Mouse (Mus musculus) layer of hippocampus, adult 9-10 months (tissue): ENCODE data around the gene C530008M17Rik.

ENCODE experiments used
- DNase-seq: peaks from one replicate; pipeline ENCODE4 v3.0.0; 2022; ENCODE audit warnings: low spot score

The C530008M17Rik gene

GRCm38 (mm10) chr5:76839786-76840185, 183.5 kb downstream of the C530008M17Rik start:
- no peak for DNase-seq

GRCm38 (mm10) chr5:76841859-76842258, 185.5 kb downstream of the C530008M17Rik start:
- DNase-seq, result no peak

DNA sequence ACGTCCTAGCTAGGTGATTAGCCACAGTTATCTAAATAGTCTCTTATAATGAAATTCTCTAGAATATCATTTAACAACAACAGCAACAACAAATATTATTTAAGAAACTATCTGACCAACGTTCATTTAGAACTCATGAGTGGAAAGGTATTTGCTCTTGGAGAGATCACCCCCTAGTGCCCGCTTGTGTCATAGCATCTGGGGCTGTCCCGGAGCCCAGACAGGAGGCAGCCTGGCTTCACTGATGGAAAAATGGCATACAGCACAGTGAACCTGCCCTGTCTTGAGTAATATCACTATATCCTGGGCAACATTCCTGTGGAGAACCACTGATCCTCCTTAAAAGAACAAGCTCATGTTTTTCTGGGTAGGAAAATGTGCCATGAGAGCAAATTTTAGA, 187.1 kb downstream of the C530008M17Rik start:
- DNase-seq, result peak; percentile 79

- no peak for DNase-seq
Measured at GRCm38 (mm10) chr5:76843851-76844419, 187.6 kb downstream of the C530008M17Rik start.

DNA sequence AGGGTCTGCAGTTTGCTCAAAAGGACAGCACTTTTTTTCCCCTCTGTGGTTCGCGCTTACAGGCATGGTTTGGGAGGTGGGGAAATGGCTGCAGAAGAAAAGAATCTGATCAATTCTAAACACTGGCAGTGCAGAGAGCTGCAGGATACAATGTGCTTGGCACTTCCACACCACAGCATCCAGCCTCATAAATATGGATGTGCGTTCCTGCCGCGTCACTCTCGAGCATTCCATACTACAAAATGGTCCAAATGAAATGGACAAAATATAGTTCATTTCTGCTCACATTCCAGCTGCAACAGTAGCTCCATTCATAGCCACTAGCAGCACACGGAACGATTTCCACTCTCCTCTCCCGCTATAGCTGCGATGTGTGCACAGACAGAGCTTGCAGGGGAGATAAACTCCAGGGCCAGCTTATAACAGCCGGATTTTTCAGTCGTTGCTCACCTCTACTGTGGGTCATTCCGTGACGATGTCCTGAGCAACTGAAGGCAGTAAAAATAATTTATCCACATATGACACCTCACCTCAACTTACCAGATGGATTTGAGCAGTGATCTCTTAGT, 188.4 kb downstream of the C530008M17Rik start:
- no peak for DNase-seq

DNA sequence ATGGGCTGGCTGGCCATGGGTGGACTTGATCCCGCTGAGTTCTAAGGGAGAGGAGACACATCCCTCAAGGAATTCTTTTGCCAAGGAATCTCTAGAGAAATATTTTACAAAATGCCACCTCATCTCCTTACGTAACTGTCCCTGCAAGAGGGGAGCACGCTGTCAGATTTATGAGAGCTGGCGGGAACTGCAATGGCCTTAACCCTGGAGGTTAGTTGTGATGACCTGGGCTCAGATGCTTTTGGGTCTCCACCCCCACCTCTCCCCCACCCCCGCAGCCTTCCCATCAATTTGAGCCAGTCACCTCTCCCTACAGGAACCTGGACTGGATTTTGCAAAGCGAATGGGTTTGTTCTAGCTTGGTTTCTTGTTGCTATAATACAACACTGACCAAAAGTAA, 190.8 kb downstream of the C530008M17Rik start:
- DNase-seq, result no peak

GRCm38 (mm10) chr5:76851316-76851715, 195.0 kb downstream of the C530008M17Rik start:
- no peak for DNase-seq

- DNase-seq, result peak; percentile 39
Measured at GRCm38 (mm10) chr5:76853549-76853948, 197.2 kb downstream of the C530008M17Rik start.

DNA sequence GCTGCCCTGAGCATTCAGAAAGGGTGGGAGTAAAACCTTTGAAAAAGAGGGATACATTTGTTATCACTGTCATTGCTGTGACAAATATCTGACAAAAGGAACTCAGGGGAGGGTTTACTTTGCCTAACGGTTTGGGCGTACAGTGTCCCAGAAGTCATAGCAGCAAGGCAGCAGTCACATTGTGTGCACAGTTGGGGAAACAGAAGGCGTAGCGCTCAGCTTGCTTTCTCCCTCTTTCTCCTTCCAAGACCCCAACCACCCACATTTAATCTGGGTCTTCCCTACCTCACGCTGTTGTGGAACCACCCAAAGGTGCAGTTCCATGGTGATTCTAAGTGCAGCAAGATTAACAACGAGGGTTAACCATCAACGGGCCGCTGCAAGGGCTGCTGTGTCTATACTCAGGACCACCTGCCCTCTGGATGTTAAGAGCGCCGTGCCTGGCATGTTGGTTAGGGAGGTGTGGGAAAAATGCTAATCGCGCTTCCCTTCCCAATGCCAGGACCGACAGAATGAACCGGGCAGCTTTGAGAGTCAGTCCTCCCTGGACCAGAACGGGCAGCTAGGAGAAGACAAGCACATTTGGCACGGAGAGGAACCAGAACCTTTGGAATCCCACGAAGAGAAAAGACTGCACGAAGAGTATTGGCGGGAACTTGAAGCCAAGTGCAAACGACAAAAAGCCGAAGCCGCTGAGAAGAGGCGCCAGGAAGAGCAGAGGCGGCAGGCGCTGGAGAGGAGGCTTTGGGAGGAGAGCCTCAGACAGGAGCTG, 199.7 kb downstream of the C530008M17Rik start:
- no peak for DNase-seq

- DNase-seq, result no peak
Measured at GRCm38 (mm10) chr5:76857103-76858015, 201.0 kb downstream of the C530008M17Rik start.

DNA sequence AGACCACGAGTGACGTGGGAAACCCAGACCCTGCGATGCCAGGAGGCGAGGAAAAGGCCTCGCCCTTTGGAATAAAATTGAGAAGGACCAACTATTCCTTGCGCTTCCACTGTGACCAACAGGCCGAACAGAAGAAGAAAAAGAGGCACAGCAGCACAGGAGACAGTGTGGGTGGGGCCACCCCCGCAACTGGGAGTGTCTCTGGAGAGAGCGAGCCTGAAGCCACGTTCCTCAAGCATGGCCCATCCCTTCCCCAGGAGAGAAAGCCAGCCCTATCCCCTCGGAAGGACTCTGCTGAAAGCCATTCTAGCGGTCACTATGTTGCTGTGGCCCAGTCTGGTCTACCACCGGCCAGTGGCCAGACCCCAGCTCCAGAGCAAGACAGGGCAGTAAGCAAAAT, 202.1 kb downstream of the C530008M17Rik start:
- no peak for DNase-seq

DNA sequence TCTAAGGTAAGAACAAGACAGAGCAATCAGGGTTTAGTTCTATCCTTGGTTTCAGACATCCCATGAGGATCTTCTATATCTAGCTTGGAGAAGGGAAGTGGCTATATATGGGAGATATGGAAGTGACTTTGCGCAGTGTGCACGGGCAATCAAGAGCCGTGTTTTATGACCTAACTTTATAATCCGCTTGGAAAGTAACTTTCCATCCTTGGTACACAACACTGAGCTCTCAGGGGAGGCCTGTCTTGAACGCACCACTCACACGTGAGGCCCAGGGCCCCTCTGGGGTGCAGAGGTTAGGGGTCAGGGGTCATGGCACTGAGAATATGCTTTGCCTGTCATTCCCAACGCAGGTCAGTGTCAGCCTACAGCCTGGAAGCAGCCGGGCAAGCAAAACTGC, 210.5 kb downstream of the C530008M17Rik start:
- DNase-seq, result no peak

DNA sequence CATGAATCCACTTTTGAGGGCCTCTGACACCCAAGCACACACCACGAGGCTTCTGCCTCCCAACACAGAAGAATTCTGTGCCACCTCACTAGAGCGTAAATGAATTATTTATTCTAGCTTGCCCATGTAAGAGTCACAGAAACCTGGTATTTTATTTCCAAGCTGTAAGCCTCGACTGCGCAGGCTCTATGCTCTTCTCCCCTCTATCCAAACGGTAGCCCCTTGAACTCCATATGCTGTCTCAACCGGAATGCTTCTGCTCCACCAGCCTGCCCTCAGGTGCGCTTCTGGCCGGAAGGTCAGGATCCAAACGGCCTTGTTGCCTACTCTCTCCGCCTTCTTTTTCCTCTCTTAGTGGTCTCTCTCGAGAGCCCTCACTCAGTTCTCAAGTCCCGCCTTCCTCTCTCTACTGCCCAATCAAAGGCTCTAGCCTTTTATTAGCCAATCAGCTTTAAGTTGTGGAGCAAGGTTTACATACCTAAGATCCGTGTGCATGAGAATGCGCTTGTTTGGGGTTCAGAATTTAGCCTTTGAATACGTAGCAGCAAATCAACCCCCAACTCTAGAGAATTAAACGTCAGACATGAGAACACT, 212.5 kb downstream of the C530008M17Rik start:
- no peak for DNase-seq

- no peak for DNase-seq
Measured at GRCm38 (mm10) chr5:76869553-76869952, 213.2 kb downstream of the C530008M17Rik start.

- DNase-seq, result no peak
Measured at GRCm38 (mm10) chr5:76876106-76876758, 219.9 kb downstream of the C530008M17Rik start.

GRCm38 (mm10) chr5:76884107-76884506, 227.8 kb downstream of the C530008M17Rik start:
- DNase-seq, result no peak

GRCm38 (mm10) chr5:76887011-76887410, 230.7 kb downstream of the C530008M17Rik start:
- no peak for DNase-seq

- DNase-seq, result no peak
Measured at GRCm38 (mm10) chr5:76892608-76893007, 236.3 kb downstream of the C530008M17Rik start.

GRCm38 (mm10) chr5:76893084-76893483, 236.8 kb downstream of the C530008M17Rik start:
- no peak for DNase-seq

DNA sequence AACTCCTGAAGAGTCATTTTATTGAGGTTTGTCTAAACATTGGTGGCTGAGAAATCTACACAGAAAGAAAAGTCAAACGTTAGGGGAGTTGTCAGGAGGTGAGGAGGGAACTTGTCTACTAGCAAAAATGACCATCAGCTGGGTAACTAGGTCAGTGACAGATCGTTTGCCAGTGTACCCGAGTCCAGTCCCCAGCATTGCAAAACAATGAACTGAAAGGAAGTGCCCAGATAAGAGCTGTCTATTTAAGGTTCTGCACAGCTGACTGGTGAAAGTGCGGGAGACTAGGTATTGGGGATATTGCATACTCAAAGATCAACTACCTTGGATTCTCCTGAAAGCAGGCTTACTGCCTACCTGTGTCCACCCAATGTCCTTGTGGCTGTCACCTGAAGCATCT, 245.8 kb downstream of the C530008M17Rik start:
- no peak for DNase-seq

DNA sequence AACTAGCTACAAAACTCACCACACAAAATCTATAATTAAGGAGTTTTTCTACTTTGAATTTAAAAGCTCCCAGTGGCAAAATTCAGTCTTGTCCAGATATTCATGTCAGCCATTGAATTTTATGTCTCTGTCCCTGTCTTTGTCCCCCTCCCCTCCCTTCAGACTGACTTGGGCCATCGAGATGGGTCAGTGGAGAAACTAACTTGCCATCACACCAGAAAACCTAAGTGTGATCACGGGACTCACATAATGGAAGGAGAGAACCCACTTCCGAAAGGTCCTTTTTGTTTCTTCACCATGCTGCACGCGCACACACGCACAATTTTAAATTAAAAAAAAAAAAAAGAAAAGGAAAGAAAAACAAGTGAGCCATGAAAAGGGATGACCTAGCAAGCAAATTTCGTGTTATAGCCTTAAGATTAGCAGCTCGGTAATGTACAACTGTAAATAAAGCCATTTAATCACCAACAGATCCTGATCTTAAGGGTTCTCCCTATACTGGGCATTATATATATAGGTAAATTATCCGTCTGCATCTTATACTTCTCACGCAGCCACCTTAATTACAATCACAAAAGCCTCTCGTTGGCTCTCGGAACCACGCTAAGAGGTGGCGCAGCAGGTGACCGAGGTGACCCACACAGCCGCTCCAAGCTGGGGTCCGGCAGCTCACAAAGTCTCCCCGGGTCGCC, 248.5 kb downstream of the C530008M17Rik start:
- no peak for DNase-seq
